Mouse (Mus musculus): ENCODE results near the gene Hmgcll1.

DNA sequence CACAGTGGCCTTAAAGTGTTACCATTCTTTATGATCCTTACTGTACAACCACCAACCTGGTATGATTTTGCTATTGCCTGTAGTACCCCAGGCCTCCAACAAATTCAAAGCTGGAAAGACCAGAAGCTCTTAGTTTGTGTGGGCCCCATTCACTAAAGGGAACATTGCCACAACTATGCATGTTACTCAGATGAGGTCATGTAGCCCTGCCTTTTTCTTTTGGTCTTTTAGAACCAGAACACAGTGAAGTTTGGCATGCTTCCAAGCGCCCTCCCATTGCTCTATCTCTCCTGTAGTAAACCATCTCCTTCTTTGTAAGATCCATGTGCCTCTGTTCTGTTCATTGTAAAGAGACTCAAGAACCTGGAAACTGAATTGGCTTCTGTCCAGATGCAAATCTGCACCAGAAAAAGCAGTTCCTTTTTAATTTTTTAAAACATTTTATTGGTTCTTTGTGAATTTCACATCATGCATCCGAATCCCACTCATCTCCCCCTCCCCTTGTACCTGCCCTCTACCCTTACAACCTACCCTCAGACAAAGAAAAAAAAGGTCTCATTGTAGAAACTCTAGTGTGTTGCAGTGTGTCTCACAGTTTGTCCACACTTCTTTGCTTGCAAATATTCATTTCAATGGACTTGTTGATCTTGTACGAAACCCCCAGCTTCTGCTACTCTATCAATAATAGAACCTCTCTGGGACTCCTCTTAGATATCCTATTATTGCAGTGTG is 123.9 kb downstream of the Hmgcll1 start:
- TF ChIP-seq CTCF (IDR thresholded peaks at IDR 0.05; ENCODE audit: low read depth, low read length) (no peak), TAL1 (conservative IDR thresholded peaks at IDR 0.05; ENCODE audit: low read depth, low read length) (no peak), GATA2 (IDR thresholded peaks at IDR 0.05; ENCODE audit: borderline replicate concordance, low read depth, low read length) (no peak), GATA1 (IDR thresholded peaks at IDR 0.05; ENCODE audit: borderline replicate concordance, low read length) (no peak), POLR2AphosphoS5 (IDR thresholded peaks at IDR 0.05; ENCODE audit: insufficient replicate concordance, low read depth, low read length) (no peak)

Data from G1E (cell line).